Mouse (Mus musculus): Measurements from ENCODE around the gene Hlx.

Hlx gene

GRCm38 (mm10) chr1:184730453-184731013, 1.9 kb downstream of the Hlx start:
- Histone ChIP-seq H3K27me3 (ENCODE audit: insufficient read depth, low read length) (peaks cover 95% of the 10 kb centered on the region), H3K4me1 (replicated peaks; ENCODE audit: low read depth, low read length) (peaks cover 48% of the 10 kb centered on the region), H3K36me3 (ENCODE audit: insufficient read depth, low read length) (no peaks in the 10 kb centered on the region), H3K9me3 (ENCODE audit: low read length) (no peaks in the 10 kb centered on the region), H3K4me3 (replicated peaks; ENCODE audit: low read length) (no peak overlapping the region)
- TF ChIP-seq POU5F1 (IDR thresholded peaks at IDR 0.05; ENCODE audit: borderline replicate concordance, low read length) = no peak
- no peak for TF ChIP-seq CTCF (conservative IDR thresholded peaks at IDR 0.05; ENCODE audit: low read length)
- no peak for TF ChIP-seq NANOG (IDR thresholded peaks at IDR 0.05; ENCODE audit: borderline replicate concordance, low read length)

DNA sequence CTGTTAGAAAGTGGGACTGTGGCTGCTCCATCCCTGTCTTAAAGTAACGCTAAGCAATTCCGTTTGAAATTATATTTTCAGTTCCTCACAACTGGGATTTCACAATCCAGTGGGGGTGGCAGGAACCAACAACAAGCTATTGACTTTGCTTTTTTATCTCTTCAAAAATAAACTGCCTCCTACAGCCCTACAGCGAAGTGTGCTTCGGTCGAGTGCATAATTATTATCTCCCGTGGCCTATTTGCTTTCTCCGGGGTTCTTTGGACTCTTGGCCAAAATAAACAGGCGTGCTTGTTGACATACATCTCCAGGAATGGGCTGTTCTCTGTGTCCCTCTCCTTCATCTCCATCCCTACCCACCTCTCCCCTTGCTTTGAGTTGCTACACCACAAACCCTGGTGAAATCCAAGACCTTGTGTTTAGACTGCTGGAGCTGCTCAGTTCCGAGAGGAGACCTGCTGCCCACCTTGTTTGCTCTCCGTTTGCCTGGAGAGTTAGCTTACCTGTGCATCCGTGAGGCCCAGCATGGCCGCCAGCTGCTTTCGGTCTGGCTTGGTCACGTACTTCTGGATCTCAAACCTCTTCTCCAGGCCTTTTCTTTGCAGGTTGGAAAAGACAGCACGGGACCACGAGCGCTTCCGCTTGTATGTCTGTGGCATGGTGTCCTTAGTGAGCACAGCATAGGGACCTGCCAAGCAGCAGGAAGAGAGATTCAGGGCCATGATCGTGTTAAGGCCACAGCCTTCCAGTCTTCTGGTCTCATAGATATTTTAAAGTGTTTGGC, 2.9 kb downstream of the Hlx start:
- H3K36me3 ChIP-seq (ENCODE audit: insufficient read depth, low read length) = no peaks in the 10 kb centered on the region
- peaks cover 95% of the 10 kb centered on the region for H3K27me3 ChIP-seq (ENCODE audit: insufficient read depth, low read length)
- peaks cover 49% of the 10 kb centered on the region for H3K4me1 ChIP-seq (replicated peaks; ENCODE audit: low read depth, low read length)
- TF ChIP-seq CTCF (conservative IDR thresholded peaks at IDR 0.05; ENCODE audit: low read length) (no peak), NANOG (IDR thresholded peaks at IDR 0.05; ENCODE audit: borderline replicate concordance, low read length) (no peak), POU5F1 (IDR thresholded peaks at IDR 0.05; ENCODE audit: borderline replicate concordance, low read length) (no peak)
- no peak overlapping the region for H3K4me3 ChIP-seq (replicated peaks; ENCODE audit: low read length)
- no peaks in the 10 kb centered on the region for H3K9me3 ChIP-seq (ENCODE audit: low read length)

GRCm38 (mm10) chr1:184728561-184729115, 3.8 kb downstream of the Hlx start:
- TF ChIP-seq NANOG (IDR thresholded peaks at IDR 0.05; ENCODE audit: borderline replicate concordance, low read length) (no peak), CTCF (conservative IDR thresholded peaks at IDR 0.05; ENCODE audit: low read length) (no peak), POU5F1 (IDR thresholded peaks at IDR 0.05; ENCODE audit: borderline replicate concordance, low read length) (no peak)
- Histone ChIP-seq H3K27me3 (ENCODE audit: insufficient read depth, low read length) (peaks cover 95% of the 10 kb centered on the region), H3K36me3 (ENCODE audit: insufficient read depth, low read length) (no peaks in the 10 kb centered on the region), H3K4me3 (replicated peaks; ENCODE audit: low read length) (no peak overlapping the region), H3K4me1 (replicated peaks; ENCODE audit: low read depth, low read length) (peaks cover 52% of the 10 kb centered on the region), H3K9me3 (ENCODE audit: low read length) (no peaks in the 10 kb centered on the region)

DNA sequence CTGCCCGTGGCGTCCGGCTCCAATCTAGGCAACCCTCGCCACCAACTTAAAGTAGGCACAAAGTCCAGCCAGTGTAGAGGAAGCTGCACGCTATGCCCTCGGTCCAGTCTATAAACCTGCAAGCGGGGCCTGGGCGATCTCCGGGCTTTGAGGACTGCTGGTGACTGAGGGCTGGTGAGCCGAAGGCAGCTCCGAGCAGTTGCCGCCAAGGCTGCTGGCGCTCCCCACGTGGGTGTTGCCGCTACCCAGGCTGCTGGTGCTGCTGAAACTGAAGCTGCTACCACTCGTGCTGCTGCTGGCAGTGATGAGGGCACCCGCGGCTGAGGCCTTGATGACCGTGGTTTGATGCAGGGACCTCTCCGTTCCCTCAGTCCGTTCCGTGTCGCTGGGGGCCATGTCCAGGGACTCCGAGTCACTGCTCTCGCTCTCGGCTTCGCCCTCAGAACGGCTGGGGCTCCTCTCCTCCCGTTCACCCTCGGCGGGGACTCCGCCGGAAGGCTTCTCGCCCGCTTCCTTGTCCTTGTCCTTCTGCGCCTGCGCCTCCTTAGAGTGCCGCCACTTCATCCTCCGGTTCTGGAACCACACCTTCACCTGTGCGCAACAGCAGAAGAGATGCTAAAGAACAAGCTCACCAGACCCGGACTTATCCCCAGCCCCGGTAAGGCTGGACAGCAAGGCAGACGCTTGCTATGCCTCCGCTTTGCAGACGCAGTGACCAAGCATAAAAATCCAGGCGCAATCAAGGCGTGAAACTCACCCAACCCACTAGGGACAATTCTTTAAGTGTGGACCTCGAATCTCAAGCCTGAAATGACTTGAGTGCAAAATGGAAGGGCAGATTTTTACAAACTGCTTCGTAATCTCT, 4.8 kb downstream of the Hlx start:
- H3K36me3 ChIP-seq (ENCODE audit: insufficient read depth, low read length) = no peaks in the 10 kb centered on the region
- H3K27me3 ChIP-seq (ENCODE audit: insufficient read depth, low read length) = peaks cover 95% of the 10 kb centered on the region
- peaks cover 4% of the 10 kb centered on the region; the same call in 1 of the 2 replicates for H3K9me3 ChIP-seq (ENCODE audit: low read length)
- peak overlapping the region; percentile 60 for H3K4me3 ChIP-seq (replicated peaks; ENCODE audit: low read length)
- H3K4me1 ChIP-seq (replicated peaks; ENCODE audit: low read depth, low read length) = peaks cover 43% of the 10 kb centered on the region
- no peak for TF ChIP-seq NANOG (IDR thresholded peaks at IDR 0.05; ENCODE audit: borderline replicate concordance, low read length)
- TF ChIP-seq POU5F1 (IDR thresholded peaks at IDR 0.05; ENCODE audit: borderline replicate concordance, low read length) = no peak
- no peak for TF ChIP-seq CTCF (conservative IDR thresholded peaks at IDR 0.05; ENCODE audit: low read length)

- peak overlapping the region; percentile 60 for H3K4me3 ChIP-seq (replicated peaks; ENCODE audit: low read length)
- no peaks in the 10 kb centered on the region for H3K36me3 ChIP-seq (ENCODE audit: insufficient read depth, low read length)
- peaks cover 43% of the 10 kb centered on the region for H3K4me1 ChIP-seq (replicated peaks; ENCODE audit: low read depth, low read length)
- peaks cover 100% of the 10 kb centered on the region for H3K27me3 ChIP-seq (ENCODE audit: insufficient read depth, low read length)
- peaks cover 5% of the 10 kb centered on the region; the same call in 1 of the 2 replicates for H3K9me3 ChIP-seq (ENCODE audit: low read length)
- TF ChIP-seq NANOG (IDR thresholded peaks at IDR 0.05; ENCODE audit: borderline replicate concordance, low read length) = no peak
- no peak for TF ChIP-seq CTCF (conservative IDR thresholded peaks at IDR 0.05; ENCODE audit: low read length)
- no peak for TF ChIP-seq POU5F1 (IDR thresholded peaks at IDR 0.05; ENCODE audit: borderline replicate concordance, low read length)
These were observed 5.7 kb downstream of the Hlx start for GRCm38 (mm10) chr1:184726576-184727300.

GRCm38 (mm10) chr1:184725318-184725790, 7.1 kb downstream of the Hlx start:
- Histone ChIP-seq H3K27me3 (ENCODE audit: insufficient read depth, low read length) (peaks cover 100% of the 10 kb centered on the region), H3K36me3 (ENCODE audit: insufficient read depth, low read length) (no peaks in the 10 kb centered on the region), H3K4me1 (replicated peaks; ENCODE audit: low read depth, low read length) (peaks cover 49% of the 10 kb centered on the region), H3K4me3 (replicated peaks; ENCODE audit: low read length) (0 out of 2 replicates have a peak overlapping the region, but pooled peaks have one; percentile 23), H3K9me3 (ENCODE audit: low read length) (peaks cover 5% of the 10 kb centered on the region; the same call in 1 of the 2 replicates)
- TF ChIP-seq NANOG (IDR thresholded peaks at IDR 0.05; ENCODE audit: borderline replicate concordance, low read length) (no peak), CTCF (conservative IDR thresholded peaks at IDR 0.05; ENCODE audit: low read length) (no peak), POU5F1 (IDR thresholded peaks at IDR 0.05; ENCODE audit: borderline replicate concordance, low read length) (no peak)

GRCm38 (mm10) chr1:184724551-184725317, 7.7 kb downstream of the Hlx start:
- peak overlapping the region; percentile 23; the same call in 1 of the 2 replicates for H3K4me3 ChIP-seq (replicated peaks; ENCODE audit: low read length)
- peaks cover 100% of the 10 kb centered on the region for H3K27me3 ChIP-seq (ENCODE audit: insufficient read depth, low read length)
- TF ChIP-seq CTCF (conservative IDR thresholded peaks at IDR 0.05; ENCODE audit: low read length) (no peak), NANOG (IDR thresholded peaks at IDR 0.05; ENCODE audit: borderline replicate concordance, low read length) (no peak), POU5F1 (IDR thresholded peaks at IDR 0.05; ENCODE audit: borderline replicate concordance, low read length) (no peak)
- no peaks in the 10 kb centered on the region for H3K36me3 ChIP-seq (ENCODE audit: insufficient read depth, low read length)
- peaks cover 5% of the 10 kb centered on the region; the same call in 1 of the 2 replicates for H3K9me3 ChIP-seq (ENCODE audit: low read length)
- H3K4me1 ChIP-seq (replicated peaks; ENCODE audit: low read depth, low read length) = peaks cover 49% of the 10 kb centered on the region
